Mouse (Mus musculus): Measurements from ENCODE around the gene Chfr.

Chfr gene

GRCm38 (mm10) chr5:110135293-110136086 is at the start of gene Chfr:
Gene Chfr, plus strand, starts transcription at chr5:110135842.
- no peaks in the 10 kb centered on the region for H3K4me1 ChIP-seq (replicated peaks; ENCODE audit: low read depth, low read length)
- H3K4me3 ChIP-seq (replicated peaks; ENCODE audit: low read length) = peak within 1 kb of the TSS; percentile 87
- peaks cover 65% of the 10 kb centered on the region for H3K9me3 ChIP-seq (ENCODE audit: low read length)
- TF ChIP-seq CTCF (conservative IDR thresholded peaks at IDR 0.05; ENCODE audit: low read length) = no peak
- TF ChIP-seq NANOG (IDR thresholded peaks at IDR 0.05; ENCODE audit: borderline replicate concordance, low read length) = no peak
- no peak for TF ChIP-seq POU5F1 (IDR thresholded peaks at IDR 0.05; ENCODE audit: borderline replicate concordance, low read length)
- no peaks in the 10 kb centered on the region for H3K27me3 ChIP-seq (ENCODE audit: insufficient read depth, low read length)
- H3K36me3 ChIP-seq (ENCODE audit: insufficient read depth, low read length) = peaks cover 10% of the 10 kb centered on the region; the same call in 1 of the 2 replicates

GRCm38 (mm10) chr5:110086161-110086866 is 49.3 kb upstream of the Chfr start:
- peaks cover 7% of the 10 kb centered on the region; the same call in 1 of the 2 replicates for H3K36me3 ChIP-seq (ENCODE audit: insufficient read depth, low read length)
- peak overlapping the region; percentile 83 for H3K4me3 ChIP-seq (replicated peaks; ENCODE audit: low read length)
- TF ChIP-seq CTCF (conservative IDR thresholded peaks at IDR 0.05; ENCODE audit: low read length) (no peak), NANOG (IDR thresholded peaks at IDR 0.05; ENCODE audit: borderline replicate concordance, low read length) (no peak)
- H3K27me3 ChIP-seq (ENCODE audit: insufficient read depth, low read length) = no peaks in the 10 kb centered on the region
- H3K4me1 ChIP-seq (replicated peaks; ENCODE audit: low read depth, low read length) = peaks cover 57% of the 10 kb centered on the region
- H3K9me3 ChIP-seq (ENCODE audit: low read length) = no peaks in the 10 kb centered on the region

GRCm38 (mm10) chr5:110091546-110091945 is 44.1 kb upstream of the Chfr start:
- no peak overlapping the region for H3K4me3 ChIP-seq (replicated peaks; ENCODE audit: low read length)
- H3K27me3 ChIP-seq (ENCODE audit: insufficient read depth, low read length) = no peaks in the 10 kb centered on the region
- H3K36me3 ChIP-seq (ENCODE audit: insufficient read depth, low read length) = peaks cover 9% of the 10 kb centered on the region
- TF ChIP-seq POU5F1 (IDR thresholded peaks at IDR 0.05; ENCODE audit: borderline replicate concordance, low read length) = no peak
- TF ChIP-seq NANOG (IDR thresholded peaks at IDR 0.05; ENCODE audit: borderline replicate concordance, low read length) = no peak
- TF ChIP-seq CTCF (conservative IDR thresholded peaks at IDR 0.05; ENCODE audit: low read length) = no peak
- H3K4me1 ChIP-seq (replicated peaks; ENCODE audit: low read depth, low read length) = peaks cover 53% of the 10 kb centered on the region
- H3K9me3 ChIP-seq (ENCODE audit: low read length) = no peaks in the 10 kb centered on the region

- Histone ChIP-seq H3K9me3 (ENCODE audit: low read length) (no peaks in the 10 kb centered on the region), H3K36me3 (ENCODE audit: insufficient read depth, low read length) (peaks cover 9% of the 10 kb centered on the region), H3K27me3 (ENCODE audit: insufficient read depth, low read length) (no peaks in the 10 kb centered on the region), H3K4me3 (replicated peaks; ENCODE audit: low read length) (peak within 1 kb of the TSS; percentile 77), H3K4me1 (replicated peaks; ENCODE audit: low read depth, low read length) (peaks cover 63% of the 10 kb centered on the region)
- no peak for TF ChIP-seq NANOG (IDR thresholded peaks at IDR 0.05; ENCODE audit: borderline replicate concordance, low read length)
- TF ChIP-seq POU5F1 (IDR thresholded peaks at IDR 0.05; ENCODE audit: borderline replicate concordance, low read length) = no peak
- no peak for TF ChIP-seq CTCF (conservative IDR thresholded peaks at IDR 0.05; ENCODE audit: low read length)
Measured at GRCm38 (mm10) chr5:110094030-110094846, 41.4 kb upstream of the Chfr start, which contains the start of gene Gm35315. Gene Gm35315, minus strand, starts transcription at chr5:110094420.

DNA sequence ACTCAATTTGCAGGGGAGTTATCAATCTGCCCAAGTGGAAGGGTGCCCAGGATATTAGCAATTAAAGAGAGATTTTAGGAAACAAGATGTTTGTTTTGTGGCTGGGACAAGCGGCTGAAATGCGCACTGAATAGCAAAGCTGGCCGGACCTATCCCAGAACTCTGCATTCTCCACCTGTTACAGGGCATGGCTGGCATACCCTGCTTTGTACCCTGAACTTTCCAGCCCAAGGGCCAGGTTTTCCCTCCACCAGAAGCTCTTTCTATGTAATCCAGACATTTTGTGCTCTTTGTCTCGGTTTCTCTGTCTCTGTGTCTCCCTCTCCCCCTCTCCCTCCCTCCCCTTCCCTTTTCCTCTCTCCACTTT is 40.8 kb upstream of the Chfr start:
- Histone ChIP-seq H3K9me3 (ENCODE audit: low read length) (no peaks in the 10 kb centered on the region), H3K4me1 (replicated peaks; ENCODE audit: low read depth, low read length) (peaks cover 68% of the 10 kb centered on the region), H3K27me3 (ENCODE audit: insufficient read depth, low read length) (no peaks in the 10 kb centered on the region), H3K4me3 (replicated peaks; ENCODE audit: low read length) (peak overlapping the region; percentile 77), H3K36me3 (ENCODE audit: insufficient read depth, low read length) (peaks cover 9% of the 10 kb centered on the region)
- TF ChIP-seq CTCF (conservative IDR thresholded peaks at IDR 0.05; ENCODE audit: low read length) (no peak), NANOG (IDR thresholded peaks at IDR 0.05; ENCODE audit: borderline replicate concordance, low read length) (no peak), POU5F1 (IDR thresholded peaks at IDR 0.05; ENCODE audit: borderline replicate concordance, low read length) (no peak)

DNA sequence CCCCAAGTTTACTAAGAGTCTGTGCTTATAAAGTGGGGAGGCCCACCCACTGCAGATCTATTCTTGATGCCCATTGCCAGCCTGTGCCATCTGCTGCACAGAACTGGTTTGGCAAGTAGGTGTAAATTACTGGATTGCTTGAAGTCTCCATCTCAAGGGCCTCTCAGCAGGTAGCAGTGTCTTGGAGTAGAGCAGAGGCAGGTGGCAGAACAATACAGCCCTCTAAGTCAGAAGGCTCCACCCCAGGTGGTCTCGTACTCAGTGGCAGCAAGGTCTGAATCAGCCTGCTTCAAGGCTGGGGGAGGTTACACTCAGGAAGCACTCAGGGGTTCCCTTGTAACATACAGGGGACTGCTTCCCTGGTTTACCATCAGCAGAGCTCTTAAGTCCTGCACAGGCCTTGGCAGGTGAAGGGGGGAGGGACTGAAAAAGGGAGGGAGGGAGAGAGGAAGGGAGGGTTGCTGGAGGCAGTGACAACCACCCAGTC is 36.6 kb upstream of the Chfr start:
- H3K27me3 ChIP-seq (ENCODE audit: insufficient read depth, low read length) = no peaks in the 10 kb centered on the region
- H3K4me3 ChIP-seq (replicated peaks; ENCODE audit: low read length) = peak overlapping the region; percentile 61
- peaks cover 21% of the 10 kb centered on the region for H3K36me3 ChIP-seq (ENCODE audit: insufficient read depth, low read length)
- H3K9me3 ChIP-seq (ENCODE audit: low read length) = no peaks in the 10 kb centered on the region
- H3K4me1 ChIP-seq (replicated peaks; ENCODE audit: low read depth, low read length) = peaks cover 86% of the 10 kb centered on the region
- TF ChIP-seq NANOG (IDR thresholded peaks at IDR 0.05; ENCODE audit: borderline replicate concordance, low read length) (peak; percentile 90), CTCF (conservative IDR thresholded peaks at IDR 0.05; ENCODE audit: low read length) (no peak), POU5F1 (IDR thresholded peaks at IDR 0.05; ENCODE audit: borderline replicate concordance, low read length) (no peak)

DNA sequence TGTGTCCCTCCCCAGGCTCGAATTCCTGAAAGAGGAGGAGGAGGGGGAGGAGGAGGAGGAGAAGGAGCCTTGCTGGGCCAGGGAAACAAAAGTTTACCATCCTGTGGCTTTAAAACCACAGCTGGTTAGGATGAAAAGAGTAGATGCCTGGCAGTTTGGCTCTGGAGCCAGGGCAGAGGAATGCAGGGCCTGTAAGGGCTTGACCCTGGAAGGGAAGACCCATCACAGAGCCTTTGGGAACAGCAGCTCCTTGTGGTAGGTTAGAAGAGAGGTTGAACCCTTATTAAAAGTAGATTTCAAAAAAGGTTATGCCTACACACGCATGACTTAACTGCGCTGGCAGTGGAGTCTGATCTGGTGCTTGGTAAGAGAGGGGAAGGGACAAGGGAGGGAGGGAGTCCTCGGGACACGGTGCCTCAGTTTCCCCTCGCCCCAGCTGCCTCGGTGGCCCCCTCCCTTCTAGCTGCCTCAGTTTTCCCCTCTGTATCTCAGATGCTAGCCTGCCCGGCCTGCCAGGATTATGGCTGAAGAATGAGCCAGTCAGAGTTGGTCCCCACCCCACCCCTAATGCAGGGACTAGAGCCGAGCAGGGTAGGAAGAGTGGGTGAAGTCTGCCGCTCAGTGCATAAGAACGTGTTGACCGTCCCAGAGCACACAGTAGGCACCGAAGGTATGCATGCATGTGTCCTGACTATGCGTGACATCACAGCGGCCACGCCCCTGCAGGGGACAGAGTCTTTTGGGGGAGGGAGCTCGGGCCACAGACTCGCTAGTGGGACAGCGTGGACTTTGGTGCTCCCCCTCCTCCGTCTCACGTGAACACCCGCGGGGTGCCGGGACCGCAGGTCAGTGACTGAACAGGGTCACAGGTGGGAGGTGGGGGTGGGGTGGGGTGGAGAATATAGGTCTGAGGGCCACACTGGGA is 35.7 kb upstream of the Chfr start, which contains the start of gene Plcxd1:
TSS of gene Plcxd1 (plus strand) at position 314 of the 925 bp plus-strand sequence.
- TF ChIP-seq CTCF (conservative IDR thresholded peaks at IDR 0.05; ENCODE audit: low read length) (0 out of 2 replicates have a peak, but pooled peaks have one; percentile 3), POU5F1 (IDR thresholded peaks at IDR 0.05; ENCODE audit: borderline replicate concordance, low read length) (no peak)
- Histone ChIP-seq H3K27me3 (ENCODE audit: insufficient read depth, low read length) (no peaks in the 10 kb centered on the region), H3K4me3 (replicated peaks; ENCODE audit: low read length) (peak within 1 kb of the TSS; percentile 69), H3K9me3 (ENCODE audit: low read length) (no peaks in the 10 kb centered on the region), H3K36me3 (ENCODE audit: insufficient read depth, low read length) (peaks cover 30% of the 10 kb centered on the region), H3K4me1 (replicated peaks; ENCODE audit: low read depth, low read length) (peaks cover 93% of the 10 kb centered on the region)
